Mouse (Mus musculus) spleen, postnatal 36 days (tissue): Measurements from ENCODE around the gene Atp7a.

Experiments used
- DNase-seq, 2 experiments: peaks; one replicate each; pipeline ENCODE4 v3.0.0; 2022; ENCODE audit warnings: low spot score in 2 of 2, mixed read lengths in 1 of 2

Gene Atp7a

GRCm38 (mm10) chrX:106080811-106081443 lies 53.9 kb downstream of the Atp7a start:
- DNase-seq, result no peak

- no peak for DNase-seq
These were observed 55.4 kb downstream of the Atp7a start for GRCm38 (mm10) chrX:106082518-106082917.

DNA sequence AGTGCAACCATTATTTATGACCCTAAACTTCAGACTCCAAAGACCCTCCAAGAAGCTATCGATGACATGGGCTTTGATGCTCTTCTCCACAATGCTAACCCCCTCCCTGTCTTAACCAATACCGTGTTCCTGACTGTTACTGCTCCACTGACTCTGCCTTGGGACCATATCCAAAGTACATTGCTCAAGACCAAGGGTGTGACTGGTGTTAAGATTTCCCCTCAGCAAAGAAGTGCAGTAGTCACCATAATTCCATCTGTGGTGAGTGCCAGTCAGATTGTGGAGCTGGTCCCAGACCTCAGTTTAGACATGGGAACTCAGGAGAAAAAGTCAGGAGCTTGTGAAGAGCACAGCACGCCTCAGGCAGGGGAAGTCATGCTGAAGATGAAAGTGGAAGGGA lies 58.1 kb downstream of the Atp7a start:
- DNase-seq, result no peak

DNA sequence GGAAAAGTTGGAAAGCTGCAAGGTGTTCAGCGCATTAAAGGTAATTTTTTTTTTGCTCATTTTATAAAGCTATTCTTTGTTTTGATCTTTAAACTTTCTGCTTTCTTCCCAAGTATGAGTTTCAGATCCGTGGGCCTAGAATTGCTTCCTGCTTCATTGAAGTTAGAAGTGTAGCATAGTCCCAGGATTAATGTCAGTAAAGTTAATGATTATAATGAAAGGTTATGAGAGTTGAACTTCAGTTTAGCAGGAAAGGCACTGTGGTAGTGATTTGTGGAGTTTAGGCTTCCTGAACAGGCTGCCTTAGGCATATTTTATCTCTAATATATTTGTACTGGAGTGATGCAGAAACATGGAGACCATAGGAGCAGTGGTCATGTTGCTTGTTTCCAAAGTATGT lies 58.5 kb downstream of the Atp7a start:
- no peak for DNase-seq

GRCm38 (mm10) chrX:106092939-106093338 lies 65.9 kb downstream of the Atp7a start:
- DNase-seq, result no peak

GRCm38 (mm10) chrX:106105464-106105863 lies 78.4 kb downstream of the Atp7a start:
- DNase-seq, result peak in 1 of 2 experiments; percentile 6

- no peak for DNase-seq
These were observed 86.8 kb downstream of the Atp7a start for GRCm38 (mm10) chrX:106113881-106114280.

- DNase-seq, result no peak
These were observed 87.6 kb downstream of the Atp7a start for GRCm38 (mm10) chrX:106114674-106115073.

DNA sequence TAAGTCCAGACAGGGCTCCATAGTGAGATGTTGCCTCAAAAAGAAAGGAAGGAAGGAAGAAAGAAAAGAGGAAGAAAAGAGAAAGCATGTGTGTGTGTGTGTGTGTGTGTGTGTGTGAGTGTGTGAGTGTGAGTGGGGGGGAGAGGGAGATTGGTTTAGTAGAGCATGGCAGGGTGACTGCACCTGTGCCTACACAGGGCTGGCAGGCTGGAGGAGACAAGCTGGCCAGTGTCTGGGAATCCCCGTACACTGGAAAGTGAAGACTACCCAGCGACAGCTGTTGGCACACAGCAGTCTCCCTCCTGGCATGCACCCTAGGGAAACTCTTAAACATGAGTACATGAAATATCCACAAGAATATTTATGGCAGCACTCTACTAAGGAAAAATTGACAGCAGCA lies 95.7 kb downstream of the Atp7a start:
- peak in 1 of 2 experiments; percentile 17 for DNase-seq

DNA sequence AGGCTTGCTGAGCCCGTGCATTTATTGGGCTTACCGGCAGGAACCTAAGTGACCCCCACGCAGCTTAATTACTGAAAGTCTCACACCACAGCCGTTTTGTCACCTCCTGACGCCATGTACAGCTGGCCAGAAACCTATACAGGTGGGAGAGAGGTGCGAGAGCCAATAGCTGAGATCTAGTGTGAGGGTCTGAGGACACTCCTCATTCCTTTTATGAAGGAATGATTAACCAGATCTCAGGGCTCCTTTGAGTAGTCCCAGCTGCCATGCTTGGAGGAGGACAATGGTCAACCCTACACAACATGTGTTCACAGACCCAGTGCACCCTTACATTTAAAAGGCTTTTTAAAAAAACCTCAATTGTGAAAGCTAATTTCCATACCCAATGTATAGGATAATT lies 101.2 kb downstream of the Atp7a start:
- DNase-seq, result no peak

DNA sequence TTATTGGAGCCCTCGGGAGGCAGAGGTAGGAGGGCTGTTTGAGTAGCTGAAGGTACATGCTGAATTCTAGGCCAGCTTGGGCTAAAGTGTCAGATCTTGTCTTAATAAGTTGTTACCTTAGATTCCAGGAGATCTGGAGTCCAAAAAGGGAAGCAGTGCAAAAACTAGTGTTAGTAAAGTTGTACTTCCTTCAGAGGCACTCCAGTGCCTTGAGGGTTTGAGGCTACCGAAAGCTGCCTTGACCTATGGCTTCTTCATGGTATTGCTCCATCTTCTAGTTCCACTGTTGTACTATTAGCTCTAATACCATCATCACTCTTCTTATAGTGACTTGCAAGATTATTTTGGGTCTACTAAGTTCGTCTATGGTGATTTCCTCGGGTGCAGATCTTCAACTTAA lies 102.8 kb downstream of the Atp7a start:
- DNase-seq, result no peak

- DNase-seq, result no peak
These were observed 107.8 kb downstream of the Atp7a start for GRCm38 (mm10) chrX:106134916-106135315.

DNA sequence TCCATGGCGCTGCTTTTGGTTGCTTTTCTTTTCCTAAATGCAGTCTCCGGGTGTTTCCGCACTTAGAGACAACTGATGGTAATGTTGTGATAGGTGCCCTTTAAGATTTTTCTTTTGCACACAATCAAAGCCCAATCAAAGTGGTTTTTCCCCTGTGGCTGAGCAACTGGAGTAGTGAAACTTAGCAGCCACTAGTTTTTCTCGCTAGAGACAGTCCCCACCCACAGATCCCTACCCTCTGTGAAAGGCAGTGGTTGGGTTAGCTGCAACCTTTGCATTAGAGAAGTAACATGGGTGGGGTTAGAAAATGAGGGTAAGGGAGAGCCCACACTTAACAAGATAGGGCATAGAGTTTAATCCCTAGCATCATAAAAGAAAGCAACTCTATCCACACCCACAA lies 108.4 kb downstream of the Atp7a start:
- DNase-seq, result peak; percentile 42 to 50

DNA sequence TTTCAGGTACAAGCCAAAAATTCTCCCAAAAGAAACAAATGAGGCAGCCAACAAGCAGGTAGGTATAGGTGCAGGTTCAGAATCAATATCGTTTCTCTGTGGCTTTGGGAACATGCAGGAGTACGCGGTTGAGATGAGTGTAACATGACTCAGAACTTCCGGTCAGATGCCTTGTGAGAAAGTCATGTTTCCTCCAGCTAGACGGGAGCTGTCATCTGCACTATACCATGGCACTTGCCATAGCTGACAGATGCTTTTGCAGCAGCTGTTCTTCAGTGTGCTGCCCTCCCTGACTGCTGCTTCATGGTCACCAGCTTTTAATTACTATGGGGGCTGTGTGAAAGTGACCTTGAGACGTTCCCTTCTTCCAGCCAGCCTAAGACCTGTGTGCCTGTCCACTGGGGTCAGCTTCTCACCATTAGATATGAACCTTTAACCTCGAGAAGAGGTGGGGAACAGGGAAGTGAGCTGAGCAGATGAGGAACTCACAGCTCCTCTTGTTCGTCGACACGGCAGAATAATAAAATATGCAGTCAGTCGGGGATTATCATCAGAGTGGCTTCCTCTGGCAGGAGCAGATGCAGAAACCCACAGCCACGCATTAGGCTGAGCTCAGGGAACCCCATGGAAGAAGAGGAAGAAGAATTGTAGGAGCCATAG lies 109.0 kb downstream of the Atp7a start:
- DNase-seq, result peak; percentile 23 to 43

DNA sequence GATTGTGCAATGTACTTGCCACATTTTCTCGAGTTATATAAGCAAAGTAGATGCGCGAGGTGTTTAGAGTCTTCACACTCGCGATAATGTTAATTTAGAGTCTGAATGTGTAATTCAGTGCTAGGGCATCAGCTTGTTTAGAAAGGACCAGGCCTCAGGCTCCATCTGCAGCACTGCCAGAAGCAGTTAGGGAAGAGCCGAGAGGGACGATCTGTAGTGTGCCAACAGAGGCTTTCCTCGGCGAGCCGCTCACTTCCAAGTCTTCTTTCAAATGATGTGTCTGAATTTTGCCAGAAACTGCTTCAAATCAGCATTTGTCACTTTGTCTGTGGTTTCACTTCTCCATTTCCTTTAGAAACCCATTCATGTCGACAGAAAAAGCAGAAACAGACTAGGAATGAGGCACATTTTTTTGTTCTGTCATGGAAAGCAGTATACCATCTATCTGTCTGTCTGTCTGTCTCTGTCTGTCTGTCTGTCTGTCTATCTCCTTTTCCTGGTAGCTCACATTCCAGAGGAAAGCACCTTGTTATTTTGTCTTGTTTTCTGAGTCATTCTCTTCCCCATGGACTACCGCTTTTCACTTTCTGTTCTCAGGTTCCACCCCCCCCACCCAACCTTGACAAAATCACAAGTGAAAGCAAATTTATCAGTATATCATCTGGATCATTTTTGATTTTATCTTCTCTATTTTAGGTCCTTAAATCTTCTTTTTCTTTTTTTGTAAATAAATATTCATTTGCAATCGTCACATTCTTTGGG lies 112.4 kb downstream of the Atp7a start:
- peak in 1 of 2 experiments; percentile 24 for DNase-seq

DNA sequence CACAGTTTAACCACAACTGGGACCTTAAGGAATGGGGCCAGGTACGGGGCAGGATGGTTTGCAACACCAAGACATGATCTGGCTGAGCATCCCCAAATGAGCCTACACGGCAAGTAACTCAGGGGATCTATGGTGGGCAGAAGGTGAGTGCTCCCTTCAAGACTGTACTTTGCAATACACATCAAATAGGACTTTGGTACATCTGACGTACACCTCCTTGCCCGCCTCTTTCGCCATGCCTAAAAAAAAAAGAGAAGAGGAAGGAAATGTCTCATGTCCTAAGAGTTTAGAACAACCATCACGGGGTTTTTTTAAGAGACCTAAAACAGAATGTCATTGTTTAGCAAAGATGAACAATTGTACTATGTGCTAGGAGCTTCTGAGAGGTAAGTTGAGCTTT lies 115.9 kb downstream of the Atp7a start, which contains the start of gene Tlr13:
Gene Tlr13, plus strand, starts transcription at position 269 of the 400 bp plus-strand sequence.
- no peak for DNase-seq

- no peak for DNase-seq
These were observed 121.1 kb downstream of the Atp7a start for GRCm38 (mm10) chrX:106148185-106148584.

DNA sequence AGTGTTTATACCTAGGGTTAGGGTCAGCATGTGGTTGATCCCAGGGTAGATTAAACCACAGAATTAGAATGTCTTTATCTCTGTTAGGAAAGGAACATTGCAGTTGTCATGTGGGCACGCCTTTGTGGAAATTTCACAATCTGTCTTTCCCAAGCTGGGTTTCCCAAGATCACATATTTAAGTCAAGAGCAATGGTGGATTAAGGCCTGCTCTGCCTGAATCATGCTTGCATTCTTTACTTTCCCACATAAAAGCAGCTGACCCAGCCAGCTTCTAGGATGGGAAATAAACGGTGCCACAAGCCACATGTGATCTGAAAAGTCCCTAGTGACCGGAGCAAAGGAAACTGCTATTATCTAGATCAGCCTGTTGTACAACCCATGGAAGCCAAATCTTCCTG lies 122.4 kb downstream of the Atp7a start:
- no peak for DNase-seq

DNA sequence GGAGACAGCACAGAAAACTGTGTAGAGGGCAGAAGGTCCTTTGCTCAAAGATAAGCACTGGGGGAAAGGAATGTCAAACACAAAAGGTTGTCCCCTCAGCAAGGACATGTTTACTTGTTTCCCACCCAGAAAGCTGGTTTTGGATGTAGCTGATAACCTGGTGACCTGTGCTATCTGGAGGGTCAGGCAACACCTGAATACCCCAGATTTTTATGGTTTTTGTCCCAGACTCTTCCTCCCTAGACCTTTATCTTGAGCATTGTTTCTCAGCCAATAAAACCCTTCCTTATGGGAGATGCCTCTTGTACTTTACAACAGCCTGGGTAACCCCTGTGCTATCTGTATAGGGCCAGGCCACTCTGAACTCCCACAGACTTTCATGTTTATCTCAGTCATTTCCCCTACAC lies 127.1 kb downstream of the Atp7a start:
- DNase-seq, result no peak

GRCm38 (mm10) chrX:106155892-106156291 lies 128.8 kb downstream of the Atp7a start:
- no peak for DNase-seq

DNA sequence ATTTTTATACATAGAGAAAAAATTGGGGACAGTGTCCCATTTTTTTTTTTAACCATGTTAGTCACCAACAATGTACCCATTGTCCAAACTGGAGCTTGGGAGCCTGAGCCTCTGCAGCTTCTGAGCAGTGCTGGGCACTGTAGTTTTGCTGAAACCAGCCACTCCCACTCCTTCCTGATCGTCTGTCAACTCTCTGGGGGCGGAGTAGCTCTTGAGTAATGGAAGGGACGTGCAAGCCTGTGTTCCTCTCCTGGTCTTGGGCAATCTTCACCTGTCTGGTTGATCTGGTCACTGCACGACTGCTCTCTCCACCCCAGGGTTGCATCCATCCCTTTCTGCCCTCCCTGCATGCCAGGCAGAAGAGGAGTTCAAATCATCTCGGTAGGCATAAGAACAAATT lies 136.9 kb downstream of the Atp7a start:
- DNase-seq, result peak in 1 of 2 experiments; percentile 10

- DNase-seq, result no peak
These were observed 137.5 kb downstream of the Atp7a start for GRCm38 (mm10) chrX:106164555-106164954.

DNA sequence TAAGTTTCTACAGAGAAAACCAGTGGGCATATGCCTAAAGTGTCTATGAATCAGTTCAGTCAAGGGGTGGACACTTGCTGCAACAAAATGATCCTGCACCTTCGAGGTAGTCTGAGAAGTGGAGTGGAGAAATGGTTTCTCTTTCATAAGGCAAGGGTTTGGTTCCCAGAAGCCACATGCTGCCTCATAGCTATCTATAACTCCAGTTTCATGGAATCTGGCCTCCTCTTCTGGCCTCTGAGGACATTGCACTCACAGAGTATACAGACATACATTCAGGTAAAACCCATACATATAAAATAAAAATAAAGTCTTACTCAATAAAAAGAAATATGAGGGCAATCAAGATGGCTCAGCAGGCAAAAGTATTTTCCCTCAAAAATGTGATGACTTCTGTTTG lies 138.0 kb downstream of the Atp7a start:
- DNase-seq, result peak in 1 of 2 experiments; percentile 1
